8 mouse cellular contexts compared by ENCODE assay signal in the genomic region with DNA sequence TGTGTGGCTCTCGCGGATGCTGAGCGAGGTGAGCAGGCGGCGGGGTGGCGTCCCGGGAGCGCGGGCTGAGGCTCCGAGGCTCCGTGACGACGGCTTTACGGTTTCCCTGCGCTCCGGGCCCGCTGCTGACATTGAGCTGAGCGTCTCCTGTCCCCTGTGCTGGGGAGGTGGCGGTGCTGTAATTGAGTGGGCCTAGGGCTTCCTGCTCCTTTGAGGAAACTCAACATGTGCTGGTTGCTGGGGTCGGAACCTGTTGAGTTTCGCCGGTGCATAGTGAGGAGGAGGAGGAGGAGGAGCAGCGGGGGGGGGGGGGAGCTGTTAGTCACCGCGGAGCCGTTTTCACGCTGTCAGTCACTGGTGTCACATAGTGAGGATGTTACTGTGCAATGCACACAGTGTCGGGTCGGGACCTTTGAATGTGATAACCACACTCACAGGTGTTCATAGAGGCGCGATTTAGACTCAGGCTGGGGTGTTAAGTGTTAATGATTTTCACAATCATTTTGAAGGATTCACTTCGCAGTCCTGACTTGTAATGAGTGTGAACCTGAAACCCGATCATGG. TPM values are rescaled to one million over a fixed set of nuclear protein-coding genes. Genes with fewer than 3 reads are reported as not detected.
DNase-seq lines count a peak whose midpoint lies in the region; ATAC-seq and TF ChIP-seq lines count a peak whose summit lies in the region.

No protein-coding gene starts in this region.

- H3K4me1 ChIP-seq in heart, adult 2 months (ENCODE audit: control insufficient read depth, insufficient read depth, low read length): peaks cover 5% of the 10 kb centered on the region
- H3K4me1 ChIP-seq in forebrain, embryonic 13.5 days: peaks cover 21% of the 10 kb centered on the region
- peaks cover 39% of the 10 kb centered on the region for H3K4me1 ChIP-seq in liver, embryonic 15.5 days (replicated peaks)

- H3K36me3 ChIP-seq in heart, adult 2 months (ENCODE audit: control insufficient read depth, insufficient read depth, low read length): no peaks in the 10 kb centered on the region
- peaks cover 40% of the 10 kb centered on the region for H3K36me3 ChIP-seq in forebrain, embryonic 13.5 days (ENCODE audit: poor library complexity, severe bottlenecking)
- peaks cover 41% of the 10 kb centered on the region for H3K36me3 ChIP-seq in liver, embryonic 15.5 days (replicated peaks)

- H3K9ac ChIP-seq in heart, adult 2 months (ENCODE audit: low read depth, low read length): peak overlapping the region; percentile 84
- H3K9ac ChIP-seq in forebrain, embryonic 13.5 days: peak overlapping the region; percentile 79
- peak overlapping the region; percentile 67 for H3K9ac ChIP-seq in liver, embryonic 15.5 days

- intact Hi-C loops in heart, adult 2 months (cut with DNase I): loop anchor here (1.0 to 2.0 kb wide), 3 partner anchors 17 to 86 kb away; partner anchors contain the start of genes Hps4 and Srrd
- intact Hi-C loops in heart, postnatal 10 days (cut with DNase I): loop anchor here (1.0 to 2.0 kb wide), 2 partner anchors 16 to 86 kb away; no protein-coding TSS in a partner anchor

- peak overlapping the region; percentile 95 for H3K4me3 ChIP-seq in heart, adult 2 months
- H3K4me3 ChIP-seq in forebrain, embryonic 13.5 days: peak overlapping the region; percentile 87
- H3K4me3 ChIP-seq in liver, embryonic 15.5 days (replicated peaks): peak overlapping the region; percentile 90

- no peak for TF ChIP-seq EP300 in heart, adult 2 months (IDR thresholded peaks at IDR 0.05; ENCODE audit: insufficient read depth, low read depth, low read length)

- no peaks in the 10 kb centered on the region for H3K9me3 ChIP-seq in forebrain, embryonic 13.5 days (replicated peaks)
- no peaks in the 10 kb centered on the region for H3K9me3 ChIP-seq in liver, embryonic 15.5 days (replicated peaks)

- no peak for TF ChIP-seq CTCF in heart, adult 2 months (IDR thresholded peaks at IDR 0.05)

- TF ChIP-seq POLR2A in heart, adult 2 months (IDR thresholded peaks at IDR 0.05; ENCODE audit: insufficient read depth, low read depth, low read length): no peak

- WGBS in heart, adult 2 months: under 1% methylated on average over 33 of the region's 33 CpGs
- 1% methylated on average over 32 of the region's 33 CpGs for WGBS in forebrain, embryonic 13.5 days
- 1% methylated on average over 32 of the region's 33 CpGs for WGBS in liver, embryonic 15.5 days (ENCODE audit: insufficient replicate concordance)

- H3K79me2 ChIP-seq in heart, adult 2 months (replicated peaks; ENCODE audit: control insufficient read depth, insufficient read depth, low read length): peaks cover 4% of the 10 kb centered on the region; the same call in 1 of the 2 replicates

- H3K27me3 ChIP-seq in heart, adult 2 months (ENCODE audit: control insufficient read depth, insufficient read depth, low read length): no peaks in the 10 kb centered on the region
- H3K27me3 ChIP-seq in forebrain, embryonic 13.5 days: no peaks in the 10 kb centered on the region
- H3K27me3 ChIP-seq in liver, embryonic 15.5 days: no peaks in the 10 kb centered on the region

- H3K27ac ChIP-seq in heart, adult 2 months: peak overlapping the region; percentile 86
- H3K27ac ChIP-seq in forebrain, embryonic 13.5 days: no peak overlapping the region
- H3K27ac ChIP-seq in liver, embryonic 15.5 days (replicated peaks): peak overlapping the region; percentile 83

- DNase-seq in heart, adult 2 months: no peak
- DNase-seq in heart, postnatal 10 days: no peak
- DNase-seq in retina, embryonic 14.5 days (ENCODE audit: low spot score): no peak
- DNase-seq in right cerebral cortex, postnatal 14 days: no peak
- no peak for DNase-seq in spleen, postnatal 10 days (ENCODE audit: low spot score in 2 of 2)

- H3K4me2 ChIP-seq in forebrain, embryonic 13.5 days: peak overlapping the region; percentile 78
- peak overlapping the region; percentile 86 for H3K4me2 ChIP-seq in liver, embryonic 15.5 days

- ATAC-seq in CD4-positive, CD25-positive, alpha-beta regulatory T cell, adult 4 months: peak; percentile 24
- peak; percentile 74 for ATAC-seq in forebrain, embryonic 13.5 days
- ATAC-seq in liver, embryonic 15.5 days (ENCODE audit: insufficient read depth): peak; percentile 24

RNA-seq across cellular contexts. Expression of gene Tfip11, which starts 0.4 kb away (rescaled TPM):
- total RNA-seq in heart, adult 2 months (2021): 10 to 100 TPM; 17.6 to 19.4 TPM
- polyA plus RNA-seq in heart, adult 2 months (2012; rRNA removed): 16.0 and 18.5 TPM in 2 replicates
- total RNA-seq in heart, postnatal 10 days (2021): 10 to 100 TPM; 19.2 to 22.0 TPM
- 10 to 100 TPM; 17.0 to 37.0 TPM for polyA plus RNA-seq in CD4-positive, CD25-positive, alpha-beta regulatory T cell, adult 4 months (2017; shearing (Covaris generic))
- polyA plus RNA-seq in forebrain, embryonic 13.5 days (2015; fragmentation: Nextera tagmentation; extraction: Ambion mirVana): 29.9 and 35.7 TPM in 2 replicates
- polyA plus RNA-seq in liver, embryonic 15.5 days (2015; fragmentation: Nextera tagmentation; extraction: Ambion mirVana): 12.0 and 13.1 TPM in 2 replicates

RNA-seq across cellular contexts. Expression of gene Srrd, which starts 16.3 kb away (rescaled TPM):
- total RNA-seq in heart, adult 2 months (2021): 1 to 10 TPM; 6.5 to 7.3 TPM
- polyA plus RNA-seq in heart, adult 2 months (2012; rRNA removed): 23.4 and 28.4 TPM in 2 replicates
- 10 to 100 TPM; 10.2 to 12.5 TPM for total RNA-seq in heart, postnatal 10 days (2021)
- polyA plus RNA-seq in CD4-positive, CD25-positive, alpha-beta regulatory T cell, adult 4 months (2017; shearing (Covaris generic)): 1 to 10 TPM; 1.2 to 4.6 TPM
- 47.3 and 57.6 TPM in 2 replicates for polyA plus RNA-seq in forebrain, embryonic 13.5 days (2015; fragmentation: Nextera tagmentation; extraction: Ambion mirVana)
- polyA plus RNA-seq in liver, embryonic 15.5 days (2015; fragmentation: Nextera tagmentation; extraction: Ambion mirVana): 13.8 and 16.4 TPM in 2 replicates

RNA-seq across cellular contexts. Expression of gene Hps4, which starts 16.4 kb away (rescaled TPM):
- total RNA-seq in heart, adult 2 months (2021): 1 to 10 TPM; 8.0 to 8.5 TPM
- 15.5 and 15.9 TPM in 2 replicates for polyA plus RNA-seq in heart, adult 2 months (2012; rRNA removed)
- 10 to 100 TPM; 11.5 to 12.8 TPM for total RNA-seq in heart, postnatal 10 days (2021)
- polyA plus RNA-seq in CD4-positive, CD25-positive, alpha-beta regulatory T cell, adult 4 months (2017; shearing (Covaris generic)): 10 to 100 TPM; 14.5 to 16.7 TPM
- 28.9 and 33.0 TPM in 2 replicates for polyA plus RNA-seq in forebrain, embryonic 13.5 days (2015; fragmentation: Nextera tagmentation; extraction: Ambion mirVana)
- 10.9 and 13.7 TPM in 2 replicates for polyA plus RNA-seq in liver, embryonic 15.5 days (2015; fragmentation: Nextera tagmentation; extraction: Ambion mirVana)

RNA-seq across cellular contexts. Expression of gene Gm6583, which starts 29.3 kb away (rescaled TPM):
- under 1 TPM in 1 of 2 experiments, not detected in 1; 0.10 TPM for total RNA-seq in heart, adult 2 months (2021)
- 0.04 TPM in 1 of 2 replicates, not detected in the other for polyA plus RNA-seq in heart, adult 2 months (2012; rRNA removed)
- total RNA-seq in heart, postnatal 10 days (2021): under 1 TPM; 0.10 to 0.19 TPM
- polyA plus RNA-seq in CD4-positive, CD25-positive, alpha-beta regulatory T cell, adult 4 months (2017; shearing (Covaris generic)): under 1 TPM in 1 of 2 experiments, not detected in 1; 0.28 TPM
- polyA plus RNA-seq in forebrain, embryonic 13.5 days (2015; fragmentation: Nextera tagmentation; extraction: Ambion mirVana): 0.18 and 0.23 TPM in 2 replicates
- polyA plus RNA-seq in liver, embryonic 15.5 days (2015; fragmentation: Nextera tagmentation; extraction: Ambion mirVana): 0.07 and 0.12 TPM in 2 replicates

RNA-seq across cellular contexts. Expression of gene Tpst2, which starts 50.0 kb away (rescaled TPM):
- total RNA-seq in heart, adult 2 months (2021): 10 to 100 TPM; 38.3 to 43.6 TPM
- 36.9 and 37.7 TPM in 2 replicates for polyA plus RNA-seq in heart, adult 2 months (2012; rRNA removed)
- 10 to 100 TPM; 48.3 to 61.0 TPM for total RNA-seq in heart, postnatal 10 days (2021)
- polyA plus RNA-seq in CD4-positive, CD25-positive, alpha-beta regulatory T cell, adult 4 months (2017; shearing (Covaris generic)): 10 to 100 TPM; 58.0 to 61.9 TPM
- polyA plus RNA-seq in forebrain, embryonic 13.5 days (2015; fragmentation: Nextera tagmentation; extraction: Ambion mirVana): 28.4 and 29.8 TPM in 2 replicates
- 34.5 and 43.8 TPM in 2 replicates for polyA plus RNA-seq in liver, embryonic 15.5 days (2015; fragmentation: Nextera tagmentation; extraction: Ambion mirVana)

Comparison
In these comparisons a context has a peak if more than half of its experiments do, and no peak if none do; other contexts are left out.
1. ATAC-seq: peak in every context shown above with its lines; median percentile 74 in forebrain, embryonic 13.5 days; 24 in CD4-positive, CD25-positive, alpha-beta regulatory T cell, adult 4 months; 24 in liver, embryonic 15.5 days.